Comparison of ENCODE assay signal across 8 mouse cellular contexts in the genomic region with DNA sequence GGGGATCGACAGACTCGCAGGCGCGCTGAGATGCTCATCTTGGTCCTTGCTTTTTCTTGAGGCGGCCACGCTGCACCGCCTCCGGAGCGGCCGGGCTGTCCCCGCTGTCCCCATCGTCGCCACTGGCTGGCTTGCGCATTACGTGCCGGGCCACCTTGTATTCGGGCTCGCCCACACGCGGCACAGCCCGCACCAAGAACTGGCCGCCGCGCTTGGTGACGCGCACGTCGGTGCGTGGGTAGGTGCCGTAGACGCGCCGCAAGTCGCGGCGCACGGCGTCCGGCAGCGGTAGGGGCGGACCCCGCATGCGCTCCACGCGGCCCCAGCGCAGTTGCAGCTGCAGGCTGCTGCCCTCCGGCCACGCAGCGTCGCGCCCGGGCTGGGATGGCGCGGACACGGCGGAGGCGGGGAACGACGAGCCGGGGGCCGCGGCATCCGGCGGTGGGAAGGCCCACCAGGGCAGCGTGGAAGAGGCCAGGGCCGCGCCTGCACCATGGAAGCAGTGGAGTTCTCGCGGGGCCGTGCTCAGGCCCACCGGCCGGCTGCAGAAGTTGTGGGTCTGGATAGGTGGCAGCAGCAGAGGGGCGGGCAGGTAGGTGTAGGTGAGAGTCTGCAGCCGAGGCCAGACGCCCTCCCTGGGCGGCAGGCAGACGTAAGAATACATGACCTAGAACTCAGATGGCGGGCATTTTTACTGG. TPM values are rescaled to one million over a fixed set of nuclear protein-coding genes. Genes with fewer than 3 reads are reported as not detected.
DNase-seq lines count a peak whose midpoint lies in the region; ATAC-seq and TF ChIP-seq lines count a peak whose summit lies in the region.

No protein-coding gene starts in this region.

- no peaks in the 10 kb centered on the region for H3K36me3 ChIP-seq in hindbrain, embryonic 12.5 days
- no peaks in the 10 kb centered on the region for H3K36me3 ChIP-seq in lung, postnatal 0 days (ENCODE audit: insufficient read depth, low read length)

- no peaks in the 10 kb centered on the region for H3K9me3 ChIP-seq in hindbrain, embryonic 12.5 days (replicated peaks)
- H3K9me3 ChIP-seq in lung, postnatal 0 days (ENCODE audit: low read length) = no peaks in the 10 kb centered on the region

- under 1% methylated on average over 78 of the region's 78 CpGs for WGBS in hindbrain, embryonic 12.5 days
- WGBS in lung, postnatal 0 days = under 1% methylated on average over 44 of the region's 78 CpGs

- peaks cover 35% of the 10 kb centered on the region for H3K27me3 ChIP-seq in hindbrain, embryonic 12.5 days
- no peaks in the 10 kb centered on the region for H3K27me3 ChIP-seq in lung, postnatal 0 days (replicated peaks; ENCODE audit: insufficient read depth, low read length)

- peak; percentile 85 for ATAC-seq in hindbrain, embryonic 12.5 days (ENCODE audit: low FRiP score)
- ATAC-seq in lung, postnatal 0 days = peak; percentile 89

- peak overlapping the region; percentile 88 for H3K27ac ChIP-seq in hindbrain, embryonic 12.5 days
- H3K27ac ChIP-seq in lung, postnatal 0 days (ENCODE audit: low read length) = peak overlapping the region; percentile 71

- peak overlapping the region; percentile 84 for H3K9ac ChIP-seq in hindbrain, embryonic 12.5 days
- H3K9ac ChIP-seq in lung, postnatal 0 days (replicated peaks; ENCODE audit: low read depth) = peak overlapping the region; percentile 41

- DNase-seq in T-cell, adult 2 months (ENCODE audit: low spot score) = peak; percentile 64
- DNase-seq in cerebellum, postnatal 10 days = peak; percentile 92 to 94
- peak; percentile 70 to 85 for DNase-seq in frontal cortex, postnatal 25 days (ENCODE audit: low spot score in 2 of 2)
- DNase-seq in layer of hippocampus, postnatal 25 days (ENCODE audit: extremely low spot score in 1 of 2, low spot score in 1 of 2) = peak; percentile 77 to 80
- DNase-seq in lung, postnatal 0 days (ENCODE audit: low spot score) = peak; percentile 81
- peak; percentile 71 for DNase-seq in ovary, adult 18-20 months (ENCODE audit: low spot score)
- DNase-seq in urinary bladder, postnatal 25 days (ENCODE audit: low spot score) = peak; percentile 69

- H3K4me3 ChIP-seq in hindbrain, embryonic 12.5 days = peak overlapping the region; percentile 60
- H3K4me3 ChIP-seq in lung, postnatal 0 days (ENCODE audit: low read depth, low read length) = peak overlapping the region; percentile 60

- no peak for TF ChIP-seq EP300 in lung, postnatal 0 days (IDR thresholded peaks at IDR 0.05)

- H3K4me2 ChIP-seq in hindbrain, embryonic 12.5 days (replicated peaks) = peak overlapping the region; percentile 95
- H3K4me2 ChIP-seq in lung, postnatal 0 days (replicated peaks; ENCODE audit: low read depth, low read length) = peak overlapping the region; percentile 93

- H3K4me1 ChIP-seq in hindbrain, embryonic 12.5 days = peaks cover 20% of the 10 kb centered on the region
- H3K4me1 ChIP-seq in lung, postnatal 0 days (ENCODE audit: insufficient read depth, low read depth, low read length) = no peaks in the 10 kb centered on the region; the same call in 1 of the 2 replicates

- TF ChIP-seq CTCF in lung, postnatal 0 days (IDR thresholded peaks at IDR 0.05) = no peak

RNA-seq across cellular contexts. Expression of a gene that starts 1.2 kb away (rescaled TPM):
- 1.4 and 1.5 TPM in 2 replicates for polyA plus RNA-seq in hindbrain, embryonic 12.5 days (2016; fragmentation: Nextera tagmentation; extraction: Ambion mirVana)
- under 1 TPM; 0.76 to 0.89 TPM for total RNA-seq in layer of hippocampus, postnatal 25 days (2021)
- polyA plus RNA-seq in lung, postnatal 0 days (2015; fragmentation: Nextera tagmentation; extraction: Ambion mirVana) = 5.0 and 7.1 TPM in 2 replicates

RNA-seq across cellular contexts. Expression of a gene that starts 8.0 kb away (rescaled TPM):
- polyA plus RNA-seq in hindbrain, embryonic 12.5 days (2016; fragmentation: Nextera tagmentation; extraction: Ambion mirVana) = 7.1 and 7.6 TPM in 2 replicates
- total RNA-seq in layer of hippocampus, postnatal 25 days (2021) = 10 to 100 TPM; 29.9 to 31.4 TPM
- 6.4 and 6.6 TPM in 2 replicates for polyA plus RNA-seq in lung, postnatal 0 days (2015; fragmentation: Nextera tagmentation; extraction: Ambion mirVana)

RNA-seq across cellular contexts. Expression of a gene that starts 10.4 kb away (rescaled TPM):
- 239 and 261 TPM in 2 replicates for polyA plus RNA-seq in hindbrain, embryonic 12.5 days (2016; fragmentation: Nextera tagmentation; extraction: Ambion mirVana)
- total RNA-seq in layer of hippocampus, postnatal 25 days (2021) = 100 to 1,000 TPM; 164 to 189 TPM
- 94.9 and 99.9 TPM in 2 replicates for polyA plus RNA-seq in lung, postnatal 0 days (2015; fragmentation: Nextera tagmentation; extraction: Ambion mirVana)

RNA-seq across cellular contexts. Expression of a gene that starts 20.9 kb away (rescaled TPM):
- 26.2 and 28.3 TPM in 2 replicates for polyA plus RNA-seq in hindbrain, embryonic 12.5 days (2016; fragmentation: Nextera tagmentation; extraction: Ambion mirVana)
- total RNA-seq in layer of hippocampus, postnatal 25 days (2021) = 10 to 100 TPM; 29.0 to 32.8 TPM
- 12.9 and 13.0 TPM in 2 replicates for polyA plus RNA-seq in lung, postnatal 0 days (2015; fragmentation: Nextera tagmentation; extraction: Ambion mirVana)

RNA-seq across cellular contexts. Expression of a gene that starts 22.0 kb away (rescaled TPM):
- polyA plus RNA-seq in hindbrain, embryonic 12.5 days (2016; fragmentation: Nextera tagmentation; extraction: Ambion mirVana) = 33.2 and 34.7 TPM in 2 replicates
- total RNA-seq in layer of hippocampus, postnatal 25 days (2021) = 100 to 1,000 TPM; 765 to 790 TPM
- 2.7 and 4.9 TPM in 2 replicates for polyA plus RNA-seq in lung, postnatal 0 days (2015; fragmentation: Nextera tagmentation; extraction: Ambion mirVana)

Comparison
In these comparisons a context has a peak if more than half of its experiments do, and no peak if none do; other contexts are left out.
1. Peak in every context shown above with its lines: DNase-seq, ATAC-seq, H3K4me3 ChIP-seq and H3K27ac ChIP-seq.